Mouse (Mus musculus) A20 (cell line): ENCODE data around the gene Hoxa11.

Source experiments
- DNase-seq: peaks from one replicate; pipeline ENCODE4 v3.0.0-alpha.2; 2011; ENCODE audit warnings: low read depth, low spot score

The Hoxa11 gene

DNA sequence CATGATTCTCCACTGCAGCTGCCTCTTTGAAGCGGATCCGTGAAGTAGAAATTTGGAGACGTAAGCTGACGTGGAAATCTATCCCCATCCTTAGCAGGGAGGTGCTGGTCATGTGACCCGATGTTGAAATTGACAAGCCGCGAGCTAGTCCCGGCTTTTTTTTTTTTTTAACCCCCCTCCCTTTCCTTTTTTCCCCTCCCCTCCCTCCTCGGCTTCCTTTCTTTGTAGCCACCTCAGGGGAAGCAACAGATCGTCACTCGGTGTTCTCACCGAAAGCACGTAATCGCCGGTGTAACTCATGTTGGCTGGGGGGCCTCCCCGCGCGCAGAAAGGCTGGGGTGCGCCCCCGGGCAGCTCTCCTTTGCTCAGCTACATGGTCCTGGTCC, at the start of gene Hoxa11:
Gene Hoxa11, minus strand, starts transcription at position 54 of the 386 bp plus-strand sequence.
- no peak for DNase-seq

- DNase-seq: no peak
Measured at GRCm38 (mm10) chr6:52294616-52295015, 49.0 kb upstream of the Hoxa11 start.

GRCm38 (mm10) chr6:52292328-52292727, 46.7 kb upstream of the Hoxa11 start:
- DNase-seq: peak; percentile 85

- DNase-seq: peak; percentile 82
Measured at GRCm38 (mm10) chr6:52291021-52291860, 45.6 kb upstream of the Hoxa11 start.

DNA sequence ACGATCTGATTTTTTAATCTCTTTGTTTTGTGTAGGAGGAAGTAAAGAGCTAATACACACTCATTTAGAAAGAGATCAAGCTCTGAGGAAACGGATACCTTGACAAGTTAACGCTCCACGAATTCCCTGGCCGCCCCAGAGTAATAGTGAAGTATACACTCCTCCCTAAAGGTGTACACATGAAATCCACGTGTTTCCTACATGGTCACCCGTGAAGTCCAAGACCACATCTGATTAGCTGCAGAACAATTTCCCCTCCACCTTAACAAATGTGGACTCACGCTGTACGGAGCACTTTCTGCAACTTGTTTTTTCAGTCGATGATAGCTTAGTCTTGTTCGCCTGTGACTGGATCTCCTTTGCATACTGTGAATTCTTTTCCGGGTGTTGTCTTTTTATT, 44.6 kb upstream of the Hoxa11 start:
- peak; percentile 88 for DNase-seq

- no peak for DNase-seq
Measured at GRCm38 (mm10) chr6:52283896-52284295, 38.3 kb upstream of the Hoxa11 start.

GRCm38 (mm10) chr6:52281084-52281483, 35.5 kb upstream of the Hoxa11 start:
- DNase-seq: no peak

- no peak for DNase-seq
Measured at GRCm38 (mm10) chr6:52276920-52277319, 31.3 kb upstream of the Hoxa11 start.

- no peak for DNase-seq
Measured at GRCm38 (mm10) chr6:52276382-52276781, 30.8 kb upstream of the Hoxa11 start.

- DNase-seq: no peak
Measured at GRCm38 (mm10) chr6:52275563-52276280, 30.1 kb upstream of the Hoxa11 start.

DNA sequence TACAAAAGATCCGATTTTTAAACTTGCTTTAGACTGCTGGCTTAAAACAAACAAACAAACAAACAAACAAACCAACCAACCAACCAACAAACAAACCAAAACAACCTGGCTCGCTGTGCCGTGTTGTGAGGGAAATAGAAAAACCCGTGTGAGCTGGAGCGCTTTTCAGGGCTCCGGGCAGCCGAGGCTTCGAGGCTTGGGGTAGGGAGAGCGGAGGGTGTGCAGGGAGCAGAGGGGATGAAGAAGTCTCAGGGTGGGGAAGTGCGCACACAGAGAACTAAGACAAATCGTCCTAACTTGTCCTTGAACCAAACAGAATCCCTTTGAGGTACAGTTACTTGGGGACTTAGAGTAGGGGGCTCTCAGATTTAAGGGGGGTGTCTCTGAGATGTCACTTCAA, 29.0 kb upstream of the Hoxa11 start:
- no peak for DNase-seq

DNA sequence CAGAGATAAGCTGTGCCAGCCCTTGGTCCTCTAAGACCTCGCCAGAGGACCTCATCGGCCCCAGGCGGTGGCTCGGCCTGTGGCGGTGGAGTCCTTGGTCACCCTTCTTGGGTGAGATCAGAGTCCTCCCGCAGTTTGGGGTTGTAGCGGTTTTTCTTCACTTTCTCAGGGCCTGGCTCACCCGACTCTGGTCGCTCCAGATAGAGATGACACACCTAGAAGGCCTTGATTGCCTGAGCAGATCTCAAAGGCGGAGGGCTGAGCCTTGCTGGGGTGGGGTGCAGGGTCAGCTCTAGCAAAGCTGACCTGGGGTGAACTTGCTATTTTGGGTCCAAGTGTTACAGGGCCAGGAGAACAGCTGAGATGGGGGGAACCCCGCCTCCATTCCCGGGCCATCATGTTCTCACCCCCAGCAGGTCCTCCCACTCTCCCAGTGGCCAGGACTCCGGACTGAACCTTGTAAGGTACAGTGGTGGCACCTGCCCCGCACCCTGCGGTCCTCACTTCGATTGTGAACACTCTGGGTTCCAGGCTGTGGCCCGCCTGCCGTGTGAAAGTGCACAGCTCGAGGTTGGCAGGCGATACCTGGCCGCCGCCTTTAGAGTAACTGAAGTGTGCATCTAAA, 28.2 kb upstream of the Hoxa11 start:
- DNase-seq: no peak

- no peak for DNase-seq
Measured at GRCm38 (mm10) chr6:52272766-52273655, 27.4 kb upstream of the Hoxa11 start.

DNA sequence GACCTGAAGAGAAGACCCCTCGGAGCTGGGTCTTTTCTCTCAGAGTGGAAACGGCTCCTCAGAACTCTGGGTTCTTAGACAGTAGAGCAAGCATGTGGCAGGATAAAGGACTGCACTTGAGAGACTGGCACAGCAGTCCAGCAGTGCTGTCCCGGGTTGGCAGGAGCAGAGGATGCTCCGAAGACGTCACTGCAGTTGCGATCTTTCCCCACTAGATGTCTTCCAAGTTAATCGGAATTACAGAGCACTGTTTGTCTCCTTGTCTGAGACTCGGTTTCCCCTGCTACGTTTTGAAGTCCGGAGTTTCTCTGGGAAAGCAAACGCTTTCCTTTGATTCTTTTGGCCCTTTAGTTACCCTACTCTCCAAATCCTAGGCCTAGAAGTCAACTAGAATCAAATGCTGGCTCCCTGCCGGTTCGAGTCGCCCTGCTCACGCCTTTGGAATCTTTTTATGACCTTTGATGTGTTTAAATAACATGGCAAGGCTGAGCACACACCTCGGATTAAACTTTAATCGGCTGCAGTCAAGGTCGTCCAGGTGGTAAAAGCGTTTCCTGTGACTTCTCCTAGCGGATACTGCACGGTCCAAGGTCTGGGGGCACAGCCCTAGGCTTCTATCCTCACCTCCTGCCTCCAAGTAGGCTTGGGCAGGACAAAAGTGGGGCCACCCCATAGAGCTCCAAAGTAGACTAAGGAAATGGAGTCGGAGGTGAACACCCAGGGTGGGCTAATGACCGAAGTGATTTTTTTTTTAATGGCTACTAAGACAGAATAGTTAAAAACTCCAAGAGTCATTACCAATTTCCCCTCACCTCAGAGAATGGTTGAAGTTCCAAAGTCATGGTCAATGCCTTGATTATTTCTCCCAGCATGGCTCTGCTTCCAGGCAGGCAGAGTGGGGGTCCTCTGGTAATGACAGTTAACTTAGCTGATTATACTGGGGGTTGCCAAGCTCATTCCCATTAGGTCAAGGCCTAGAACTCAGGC, 25.2 kb upstream of the Hoxa11 start:
- DNase-seq: peak; percentile 68

DNA sequence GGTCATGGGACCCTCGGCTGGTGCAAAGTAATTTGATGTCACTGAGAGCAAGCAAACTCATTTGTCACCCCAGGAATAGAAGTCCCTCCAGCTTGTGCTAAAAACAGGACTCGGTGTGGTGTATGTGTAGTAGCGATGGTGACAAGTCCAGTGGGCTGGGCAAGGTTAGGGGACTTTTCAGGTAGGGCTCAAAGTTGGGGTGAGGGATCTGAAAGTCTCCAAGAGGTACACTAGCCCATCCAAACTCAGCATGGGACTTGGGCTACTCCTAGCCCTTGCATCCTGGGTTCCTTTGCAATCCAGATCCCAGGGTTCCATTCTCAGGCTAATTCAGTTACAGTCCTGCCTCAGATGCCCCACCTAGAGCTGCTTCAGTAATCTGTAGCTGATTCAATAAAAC, 23.1 kb upstream of the Hoxa11 start:
- DNase-seq: no peak

DNA sequence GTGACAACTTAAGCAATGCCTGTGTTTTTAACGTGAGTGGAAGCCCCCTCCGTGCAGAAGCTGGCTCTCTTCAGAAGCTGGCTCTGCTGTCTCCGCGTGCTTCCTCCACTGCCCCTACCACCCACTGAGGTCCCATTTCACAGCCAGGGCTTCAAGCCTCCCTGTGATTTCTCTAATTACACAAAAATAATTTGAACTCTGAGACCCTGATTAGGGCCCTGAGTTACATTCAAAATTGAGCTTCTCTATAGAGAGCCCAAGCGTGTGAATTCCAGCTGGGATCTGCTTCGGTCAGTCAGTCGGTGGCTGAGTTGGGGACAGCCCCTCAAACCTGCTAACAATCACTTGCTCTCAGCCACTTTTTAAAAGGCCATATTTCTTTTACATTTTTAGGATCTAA, 22.7 kb upstream of the Hoxa11 start:
- DNase-seq: no peak

- no peak for DNase-seq
Measured at GRCm38 (mm10) chr6:52267691-52268090, 22.1 kb upstream of the Hoxa11 start.

GRCm38 (mm10) chr6:52267221-52267620, 21.6 kb upstream of the Hoxa11 start:
- no peak for DNase-seq

GRCm38 (mm10) chr6:52266666-52266985, 21.0 kb upstream of the Hoxa11 start:
- no peak for DNase-seq

- no peak for DNase-seq
Measured at GRCm38 (mm10) chr6:52265913-52266665, 20.5 kb upstream of the Hoxa11 start.
